Mouse (Mus musculus) adrenal gland, adult 2 months (tissue): ENCODE results near the gene Fez2. TPM values are rescaled to one million over a fixed set of nuclear protein-coding genes. Genes with fewer than 3 reads are reported as not detected.

Experiments
- DNase-seq: peaks from one replicate; pipeline ENCODE4 v3.0.0; 2021
- polyA plus RNA-seq: library from polyadenylated mRNA; depleted of rRNA; stranded (reverse); fragments of >200 nt; gene quantifications from 2 replicates; pipeline ENCODE4 v1.2.3, GENCODE M21; 2012; rRNA removed
- total RNA-seq, 2 experiments: library from RNA; stranded (reverse); gene quantifications; 2 replicates each; pipeline ENCODE4 v1.2.3; 2021

Gene Fez2
- total and polyA plus RNA-seq, 3 experiments, result 38.3 to 70.7 (median 59.1) TPM

DNA sequence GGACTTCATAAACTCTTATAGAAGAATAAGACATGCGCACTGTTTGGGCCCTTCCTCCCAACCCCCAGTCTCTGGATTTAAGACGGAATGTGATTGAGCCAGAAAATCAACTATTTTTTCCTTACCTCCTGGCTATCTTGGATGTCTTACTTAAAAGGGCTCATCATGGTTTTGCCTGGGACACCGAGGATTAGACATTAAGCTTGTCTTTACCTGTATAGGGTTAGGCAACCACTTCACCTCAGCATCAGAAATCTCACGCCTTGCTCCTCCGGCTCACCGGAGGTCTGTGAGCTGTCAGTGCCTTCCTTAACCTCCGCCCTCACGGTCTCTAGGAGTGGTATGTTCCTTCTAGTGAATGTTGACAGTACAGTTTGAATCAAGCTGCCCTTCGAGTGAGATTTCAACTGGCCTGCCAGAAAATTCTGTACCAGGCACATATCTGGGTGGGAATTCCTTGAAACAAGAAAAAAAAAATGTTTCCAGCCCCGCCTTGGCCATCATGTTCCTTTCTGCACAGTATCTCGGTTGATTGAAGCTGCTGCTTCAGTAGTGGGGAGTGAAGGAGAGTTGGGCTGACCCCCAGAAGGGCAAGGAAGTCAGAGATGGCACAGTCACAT lies 96.6 kb downstream of the Fez2 start:
- no peak for DNase-seq

Other genes with a start within 250 kb of the Fez2 start
- gene Crim1, start 217.9 kb downstream of the Fez2 start, total RNA-seq, result 10 to 100 TPM; 30.8 to 32.5 TPM
- 12.9 and 18.8 TPM in 2 replicates for gene Crim1, start 217.9 kb downstream of the Fez2 start, polyA plus RNA-seq
- gene Vit, start 89.9 kb upstream of the Fez2 start, total RNA-seq, result 1 to 10 TPM; 1.3 to 2.8 TPM
- 1.0 and 1.4 TPM in 2 replicates for gene Vit, start 89.9 kb upstream of the Fez2 start, polyA plus RNA-seq